Mouse (Mus musculus): ENCODE measurements around the gene Dpyd. TPM values are rescaled to one million over a fixed set of nuclear protein-coding genes. Genes with fewer than 3 reads are reported as not detected.

The Dpyd gene
- polyA plus RNA-seq, 1 experiment = 2.3 TPM

DNA sequence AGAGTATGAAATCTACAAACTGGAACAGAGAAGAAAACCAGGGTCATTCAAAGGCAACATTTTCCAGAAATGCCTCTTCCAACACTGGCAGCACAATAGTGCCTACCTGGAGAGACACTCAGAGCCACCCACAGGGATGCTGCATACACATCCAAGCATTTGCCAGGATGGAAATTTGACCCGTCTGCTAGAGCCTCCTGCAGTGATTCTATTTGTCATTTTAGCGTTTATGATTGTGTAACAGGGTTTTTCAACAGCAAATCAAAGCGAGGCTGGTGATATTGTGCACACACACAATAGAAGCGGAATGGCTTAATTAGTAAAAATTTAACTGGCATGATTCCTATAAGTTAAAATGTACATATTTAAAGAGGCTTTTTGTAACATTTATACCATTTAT, 501.3 kb downstream of the Dpyd start:
- WGBS = 9% methylated on average over 4 of the region's 4 CpGs
- Histone ChIP-seq H3K27ac (ENCODE audit: insufficient read depth, low read length) (no peak overlapping the region), H3K4me1 (ENCODE audit: control insufficient read depth, insufficient read depth, low read length) (no peaks in the 10 kb centered on the region), H3K4me3 (replicated peaks; ENCODE audit: insufficient read depth, low read depth, low read length) (no peak overlapping the region), H3K27me3 (ENCODE audit: control insufficient read depth, insufficient read depth, low read length) (no peaks in the 10 kb centered on the region)
- DNase-seq = peak; percentile 15 to 62
- no peak for TF ChIP-seq POLR2A (IDR thresholded peaks at IDR 0.05; ENCODE audit: borderline replicate concordance, insufficient read depth, low read length)
- TF ChIP-seq CTCF (IDR thresholded peaks at IDR 0.05; ENCODE audit: borderline replicate concordance, insufficient read depth, low read depth, low read length) = no peak

DNA sequence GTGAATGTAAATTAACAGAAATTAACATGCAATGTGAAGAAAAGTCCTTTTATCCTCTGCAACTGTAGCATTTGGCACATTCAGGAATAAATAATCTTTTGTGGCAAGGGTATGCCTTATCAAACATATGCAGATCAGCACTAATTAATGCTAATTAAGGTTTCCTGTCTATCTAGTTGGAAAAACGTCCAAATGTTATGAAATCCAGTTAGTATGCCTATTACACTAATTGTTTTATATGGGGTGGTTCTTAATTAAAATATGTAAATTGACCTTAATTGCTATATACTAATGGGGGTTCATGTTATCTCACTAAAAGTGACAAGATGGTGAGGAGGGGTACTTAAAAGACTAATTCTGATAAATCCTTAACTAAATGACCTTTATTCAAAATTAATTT, 501.7 kb downstream of the Dpyd start:
- Histone ChIP-seq H3K27ac (ENCODE audit: insufficient read depth, low read length) (no peak overlapping the region), H3K27me3 (ENCODE audit: control insufficient read depth, insufficient read depth, low read length) (no peaks in the 10 kb centered on the region), H3K4me1 (ENCODE audit: control insufficient read depth, insufficient read depth, low read length) (no peaks in the 10 kb centered on the region), H3K4me3 (replicated peaks; ENCODE audit: insufficient read depth, low read depth, low read length) (no peak overlapping the region)
- 20% methylated on average over 1 of the region's 1 CpGs for WGBS
- TF ChIP-seq POLR2A (IDR thresholded peaks at IDR 0.05; ENCODE audit: borderline replicate concordance, insufficient read depth, low read length) = no peak
- no peak for TF ChIP-seq CTCF (IDR thresholded peaks at IDR 0.05; ENCODE audit: borderline replicate concordance, insufficient read depth, low read depth, low read length)
- DNase-seq = no peak

DNA sequence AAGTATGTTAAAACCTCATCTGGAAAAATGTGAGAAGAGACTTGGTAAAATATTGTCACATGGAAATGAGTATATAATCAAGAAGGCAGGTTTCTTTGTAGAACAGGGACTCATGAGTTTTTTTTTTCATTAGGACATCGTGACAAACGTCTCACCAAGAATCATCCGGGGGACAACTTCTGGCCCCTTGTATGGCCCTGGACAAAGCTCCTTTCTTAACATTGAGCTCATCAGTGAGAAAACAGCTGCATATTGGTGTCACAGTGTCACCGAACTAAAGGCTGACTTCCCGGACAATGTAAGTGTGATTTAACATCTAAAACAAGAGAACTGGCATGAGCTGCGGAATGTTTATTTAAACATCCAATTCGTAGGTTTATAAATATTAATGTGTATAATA, 502.8 kb downstream of the Dpyd start:
- no peak for TF ChIP-seq CTCF (IDR thresholded peaks at IDR 0.05; ENCODE audit: borderline replicate concordance, insufficient read depth, low read depth, low read length)
- Histone ChIP-seq H3K4me3 (replicated peaks; ENCODE audit: insufficient read depth, low read depth, low read length) (no peak overlapping the region), H3K4me1 (ENCODE audit: control insufficient read depth, insufficient read depth, low read length) (no peaks in the 10 kb centered on the region), H3K27me3 (ENCODE audit: control insufficient read depth, insufficient read depth, low read length) (no peaks in the 10 kb centered on the region), H3K27ac (ENCODE audit: insufficient read depth, low read length) (no peak overlapping the region)
- 79% methylated on average over 7 of the region's 7 CpGs for WGBS
- no peak for DNase-seq

DNA sequence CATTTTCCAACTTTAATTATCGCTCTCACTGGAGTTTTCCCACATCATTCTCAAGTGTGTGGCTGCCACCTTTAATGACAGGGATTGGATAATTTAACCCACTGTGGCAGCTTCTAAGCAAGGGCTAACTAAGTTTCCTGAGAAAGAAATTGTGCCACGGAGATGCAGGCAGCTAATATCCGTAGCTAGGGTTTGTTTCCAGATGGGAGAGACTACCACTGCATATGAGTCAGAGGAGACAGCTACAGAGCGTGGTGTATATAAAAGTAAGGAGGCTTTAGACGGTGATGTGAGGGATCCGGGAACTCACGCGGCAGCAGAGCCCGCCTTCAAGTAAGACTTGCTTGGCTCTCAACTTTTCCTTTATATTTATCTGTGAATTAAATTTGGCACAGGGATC, 505.3 kb downstream of the Dpyd start:
- Histone ChIP-seq H3K4me1 (ENCODE audit: control insufficient read depth, insufficient read depth, low read length) (no peaks in the 10 kb centered on the region), H3K4me3 (replicated peaks; ENCODE audit: insufficient read depth, low read depth, low read length) (no peak overlapping the region), H3K27ac (ENCODE audit: insufficient read depth, low read length) (no peak overlapping the region), H3K27me3 (ENCODE audit: control insufficient read depth, insufficient read depth, low read length) (no peaks in the 10 kb centered on the region)
- no peak for TF ChIP-seq POLR2A (IDR thresholded peaks at IDR 0.05; ENCODE audit: borderline replicate concordance, insufficient read depth, low read length)
- no peak for TF ChIP-seq CTCF (IDR thresholded peaks at IDR 0.05; ENCODE audit: borderline replicate concordance, insufficient read depth, low read depth, low read length)
- 82% methylated on average over 9 of the region's 9 CpGs for WGBS
- DNase-seq = no peak

DNA sequence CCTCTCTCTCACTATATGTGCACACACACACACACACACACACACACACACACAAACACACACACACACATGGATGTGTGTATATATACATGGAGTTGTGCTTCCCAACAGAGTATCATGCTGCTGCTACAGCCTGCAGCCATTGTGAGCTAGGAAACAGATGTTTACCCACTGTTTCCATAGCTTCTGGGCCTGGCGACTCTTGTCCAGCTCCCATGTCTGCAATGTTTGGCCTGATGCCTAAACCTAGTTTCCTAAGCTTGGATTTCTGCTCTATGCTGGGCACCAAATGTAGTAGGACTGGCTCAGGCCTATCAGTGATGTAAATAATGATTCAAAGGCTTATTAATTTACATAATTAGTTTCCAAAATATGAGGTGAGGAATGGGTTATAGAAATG, 524.7 kb downstream of the Dpyd start:
- Histone ChIP-seq H3K4me3 (replicated peaks; ENCODE audit: insufficient read depth, low read depth, low read length) (no peak overlapping the region), H3K27me3 (ENCODE audit: control insufficient read depth, insufficient read depth, low read length) (no peaks in the 10 kb centered on the region), H3K27ac (ENCODE audit: insufficient read depth, low read length) (no peak overlapping the region), H3K4me1 (ENCODE audit: control insufficient read depth, insufficient read depth, low read length) (no peaks in the 10 kb centered on the region)
- 15% methylated on average over 1 of the region's 1 CpGs for WGBS
- no peak for TF ChIP-seq POLR2A (IDR thresholded peaks at IDR 0.05; ENCODE audit: borderline replicate concordance, insufficient read depth, low read length)
- DNase-seq = no peak

DNA sequence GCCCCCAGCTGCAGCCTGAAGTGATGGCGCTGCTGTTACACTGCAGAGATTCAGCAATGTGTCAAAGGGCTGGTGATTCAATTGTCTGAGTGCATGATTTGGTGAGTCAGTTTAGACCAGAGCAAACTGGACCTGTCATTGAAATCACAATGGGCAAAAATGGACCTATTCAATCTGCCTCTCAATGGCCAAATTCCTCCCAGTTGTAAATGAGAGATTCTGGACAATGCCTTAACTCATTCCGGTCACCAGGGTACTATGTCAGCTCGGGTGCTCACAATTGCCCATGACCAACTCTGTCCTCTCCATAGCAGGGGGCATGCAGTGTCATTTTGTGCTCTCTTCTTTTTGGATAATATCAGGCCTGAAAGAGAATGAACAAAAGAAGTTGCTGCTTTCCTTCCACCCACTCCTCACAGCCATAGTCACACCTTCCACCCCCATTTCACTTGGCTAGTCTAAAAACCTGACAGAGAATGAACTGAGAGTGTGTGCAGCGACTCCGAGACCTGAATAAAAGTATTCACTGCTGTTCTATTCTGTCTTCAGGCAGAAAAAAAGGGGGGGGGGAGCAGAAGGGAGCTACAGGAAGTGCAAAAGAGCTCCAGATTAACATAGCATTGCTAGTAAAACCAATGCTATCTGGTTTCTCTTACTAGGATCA, 533.4 kb downstream of the Dpyd start:
- no peaks in the 10 kb centered on the region for H3K27me3 ChIP-seq (ENCODE audit: control insufficient read depth, insufficient read depth, low read length)
- H3K27ac ChIP-seq (ENCODE audit: insufficient read depth, low read length) = no peak overlapping the region
- no peak for DNase-seq
- 39% methylated on average over 5 of the region's 5 CpGs for whole genome bisulfite sequencing
- no peaks in the 10 kb centered on the region for H3K4me1 ChIP-seq (ENCODE audit: control insufficient read depth, insufficient read depth, low read length)
- TF ChIP-seq POLR2A (IDR thresholded peaks at IDR 0.05; ENCODE audit: borderline replicate concordance, insufficient read depth, low read length) (no peak), CTCF (IDR thresholded peaks at IDR 0.05; ENCODE audit: borderline replicate concordance, insufficient read depth, low read depth, low read length) (no peak)
- no peak overlapping the region for H3K4me3 ChIP-seq (replicated peaks; ENCODE audit: insufficient read depth, low read depth, low read length)

DNA sequence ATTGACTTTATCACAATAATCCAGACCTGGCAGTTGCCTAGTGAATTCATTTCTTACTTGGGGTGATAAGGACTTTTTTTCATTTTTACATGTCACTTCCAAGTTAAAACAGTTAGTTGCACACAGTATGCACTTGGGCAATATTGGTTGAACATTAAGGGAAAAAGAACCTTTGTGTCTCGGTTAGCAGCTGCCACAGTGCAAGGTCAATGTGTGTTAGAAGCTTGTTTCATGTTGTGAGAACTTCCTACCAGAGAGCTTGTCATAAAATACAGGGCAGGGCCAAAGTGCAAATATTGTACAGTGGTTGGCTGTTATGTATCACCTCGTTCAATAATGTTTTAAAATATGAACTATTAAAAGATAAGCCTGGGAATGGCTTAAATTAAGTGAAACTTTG, 564.1 kb downstream of the Dpyd start:
- Histone ChIP-seq H3K4me1 (ENCODE audit: control insufficient read depth, insufficient read depth, low read length) (no peaks in the 10 kb centered on the region), H3K27me3 (ENCODE audit: control insufficient read depth, insufficient read depth, low read length) (no peaks in the 10 kb centered on the region), H3K4me3 (replicated peaks; ENCODE audit: insufficient read depth, low read depth, low read length) (no peak overlapping the region), H3K27ac (ENCODE audit: insufficient read depth, low read length) (no peak overlapping the region)
- 62% methylated on average over 2 of the region's 2 CpGs for WGBS
- no peak for DNase-seq
- TF ChIP-seq POLR2A (IDR thresholded peaks at IDR 0.05; ENCODE audit: borderline replicate concordance, insufficient read depth, low read length) (no peak), CTCF (IDR thresholded peaks at IDR 0.05; ENCODE audit: borderline replicate concordance, insufficient read depth, low read depth, low read length) (no peak)

DNA sequence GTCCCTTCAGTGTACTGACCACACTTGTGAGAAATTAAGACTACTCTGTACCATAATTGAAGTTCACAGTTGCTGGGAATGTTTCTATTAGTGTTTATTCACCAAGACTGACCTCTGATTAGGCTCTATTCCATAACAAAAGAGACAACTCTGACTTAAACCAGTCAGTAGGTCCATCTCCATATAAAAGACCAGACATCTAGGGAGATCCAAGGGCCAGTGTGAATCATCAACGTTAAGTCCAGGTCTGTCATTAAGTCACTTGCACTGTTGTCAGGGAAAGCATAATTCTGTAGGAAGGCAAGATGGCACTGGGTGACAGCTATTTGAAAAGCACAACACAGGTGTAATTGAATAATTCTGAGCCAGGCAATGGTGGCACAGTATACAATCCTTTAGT, 566.1 kb downstream of the Dpyd start:
- WGBS = 54% methylated on average over 1 of the region's 1 CpGs
- no peaks in the 10 kb centered on the region for H3K27me3 ChIP-seq (ENCODE audit: control insufficient read depth, insufficient read depth, low read length)
- no peak overlapping the region for H3K4me3 ChIP-seq (replicated peaks; ENCODE audit: insufficient read depth, low read depth, low read length)
- DNase-seq = no peak
- no peaks in the 10 kb centered on the region for H3K4me1 ChIP-seq (ENCODE audit: control insufficient read depth, insufficient read depth, low read length)
- no peak overlapping the region for H3K27ac ChIP-seq (ENCODE audit: insufficient read depth, low read length)
- no peak for TF ChIP-seq POLR2A (IDR thresholded peaks at IDR 0.05; ENCODE audit: borderline replicate concordance, insufficient read depth, low read length)
- no peak for TF ChIP-seq CTCF (IDR thresholded peaks at IDR 0.05; ENCODE audit: borderline replicate concordance, insufficient read depth, low read depth, low read length)

Data from cerebellum, adult 2 months (tissue).